Mouse (Mus musculus) limb, embryonic 13.5 days (tissue): ENCODE data around the gene Zfp423. TPM values are rescaled to one million over a fixed set of nuclear protein-coding genes. Genes with fewer than 3 reads are reported as not detected.

Experiments
- ATAC-seq: fragments of 200-750 bp; cut with Nextera tagmentation; 2 replicates; pipeline ENCODE4 v1.8.0; 2017; ENCODE audit warnings: low read depth, moderate number of reproducible peaks, moderate TSS enrichment; ENCODE audit not compliant: low FRiP score
- H3K27ac ChIP-seq: fragments of 300-500 bp; sonication (generic); 2 replicates; pipeline ENCODE4 v1.5.1; 2015; ENCODE audit warnings: inconsistent platforms, mild to moderate bottlenecking, moderate library complexity
- H3K27me3 ChIP-seq: fragments of 300-500 bp; sonication (generic); 2 replicates; pipeline ENCODE4 v1.6.1; 2015; ENCODE audit warnings: mild to moderate bottlenecking, inconsistent platforms
- H3K36me3 ChIP-seq: fragments of 300-500 bp; sonication (generic); 2 replicates; pipeline ENCODE4 v1.6.1; 2015; ENCODE audit warnings: inconsistent platforms, mild to moderate bottlenecking, moderate library complexity
- H3K4me1 ChIP-seq: fragments of 300-500 bp; sonication (generic); 2 replicates; pipeline ENCODE4 v1.6.1; 2015; ENCODE audit warnings: inconsistent platforms
- H3K4me2 ChIP-seq: fragments of 300-500 bp; sonication (generic); replicated peaks from 2 replicates; pipeline ENCODE4 v1.6.1; 2015; ENCODE audit warnings: inconsistent platforms, mild to moderate bottlenecking, moderate library complexity
- H3K4me3 ChIP-seq: fragments of 300-500 bp; sonication (generic); 2 replicates; pipeline ENCODE4 v1.5.1; 2015; ENCODE audit warnings: moderate library complexity, mild to moderate bottlenecking, inconsistent platforms
- H3K9ac ChIP-seq: fragments of 300-500 bp; sonication (generic); 2 replicates; pipeline ENCODE4 v1.6.1; 2015; ENCODE audit warnings: mild to moderate bottlenecking, inconsistent platforms
- H3K9me3 ChIP-seq: fragments of 300-500 bp; sonication (generic); 2 replicates; pipeline ENCODE4 v1.6.1; 2016; ENCODE audit warnings: inconsistent platforms
- WGBS: fragments of 180-500 bp; shearing (Covaris S2); methylation state at CpG from one replicate; pipeline ENCODE4 v1.1.7; 2015; 5-methylcytosine and 5-hydroxymethylcytosine counted together
- polyA plus RNA-seq: library from polyadenylated mRNA; unstranded; fragments of >200 nt; fragmentation: Nextera tagmentation; extraction: Ambion mirVana; gene quantifications from 2 replicates; pipeline ENCODE4 v1.2.1, GENCODE M21; 2015

Zfp423 gene
- polyA plus RNA-seq, 1 experiment from 2014 or later: 26.4 TPM

DNA sequence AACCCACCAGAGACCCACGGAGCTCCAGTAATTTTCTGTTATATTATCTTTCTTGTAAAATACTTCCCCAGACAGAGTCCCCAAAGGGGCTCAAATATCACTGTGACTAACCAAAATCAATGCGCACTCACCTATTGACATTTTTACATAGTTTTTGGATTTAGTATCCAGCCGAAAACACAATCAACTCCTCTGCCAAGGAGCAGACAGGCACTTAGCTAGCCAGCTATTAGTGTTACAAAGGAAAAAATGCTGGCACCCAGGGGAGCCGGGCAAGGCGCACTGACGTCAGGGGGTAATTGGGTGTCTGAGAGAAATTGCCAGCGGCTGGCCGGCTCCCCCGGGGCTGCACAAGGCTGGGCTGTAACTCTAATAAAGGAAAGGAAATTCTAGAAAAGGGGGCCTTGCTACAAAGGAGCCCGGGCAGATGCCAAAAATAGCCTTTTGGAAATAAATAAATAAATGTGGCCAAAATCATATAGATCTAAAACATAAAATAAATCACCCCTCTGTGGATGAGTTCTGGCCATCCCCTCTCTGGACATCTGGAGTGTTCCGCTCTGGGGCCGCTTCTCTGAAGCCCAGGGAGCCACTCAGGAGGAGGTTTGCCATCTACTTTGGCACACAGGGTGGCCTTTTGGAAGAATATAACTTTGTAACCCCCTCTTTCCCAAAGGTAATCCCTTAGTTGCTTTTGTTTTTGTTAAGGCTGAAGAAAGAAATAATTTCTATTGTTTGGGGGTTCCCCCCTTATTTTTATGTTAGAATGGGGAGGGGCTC, 125.4 kb downstream of the Zfp423 start:
- Histone ChIP-seq H3K4me3 (no peak overlapping the region), H3K4me1 (peaks cover 93% of the 10 kb centered on the region), H3K9ac (peak overlapping the region; percentile 50), H3K9me3 (no peaks in the 10 kb centered on the region), H3K27me3 (no peaks in the 10 kb centered on the region), H3K36me3 (no peaks in the 10 kb centered on the region), H3K4me2 (peak overlapping the region; percentile 36), H3K27ac (peak overlapping the region; percentile 93)
- no peak for ATAC-seq
- 16% methylated on average over 12 of the region's 12 CpGs for WGBS

DNA sequence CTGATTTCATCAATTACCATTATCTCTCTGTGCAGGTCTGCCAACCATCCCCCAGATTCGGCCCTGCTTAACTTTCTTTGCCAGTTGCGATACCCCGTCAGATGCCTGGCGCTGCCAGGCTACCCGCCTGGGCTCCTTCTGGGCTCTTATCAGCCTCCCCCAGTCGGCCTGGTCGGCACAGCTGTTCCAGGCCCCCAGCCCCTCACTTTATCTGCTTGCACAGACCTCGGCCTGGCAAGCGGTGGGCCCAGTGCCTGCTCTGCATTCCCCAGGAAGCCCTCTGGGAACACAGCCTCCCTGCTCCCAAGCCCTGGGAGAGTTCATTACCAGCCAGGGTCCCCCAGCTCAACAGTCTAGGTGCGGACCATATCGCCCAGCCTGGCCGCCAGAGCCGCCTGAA, 126.1 kb downstream of the Zfp423 start:
- Histone ChIP-seq H3K4me2 (peak overlapping the region; percentile 36), H3K27ac (peak overlapping the region; percentile 93), H3K36me3 (no peaks in the 10 kb centered on the region), H3K4me1 (peaks cover 86% of the 10 kb centered on the region), H3K4me3 (no peak overlapping the region), H3K27me3 (no peaks in the 10 kb centered on the region), H3K9ac (peak overlapping the region; percentile 50), H3K9me3 (no peaks in the 10 kb centered on the region)
- WGBS: 24% methylated on average over 13 of the region's 13 CpGs
- ATAC-seq: no peak

DNA sequence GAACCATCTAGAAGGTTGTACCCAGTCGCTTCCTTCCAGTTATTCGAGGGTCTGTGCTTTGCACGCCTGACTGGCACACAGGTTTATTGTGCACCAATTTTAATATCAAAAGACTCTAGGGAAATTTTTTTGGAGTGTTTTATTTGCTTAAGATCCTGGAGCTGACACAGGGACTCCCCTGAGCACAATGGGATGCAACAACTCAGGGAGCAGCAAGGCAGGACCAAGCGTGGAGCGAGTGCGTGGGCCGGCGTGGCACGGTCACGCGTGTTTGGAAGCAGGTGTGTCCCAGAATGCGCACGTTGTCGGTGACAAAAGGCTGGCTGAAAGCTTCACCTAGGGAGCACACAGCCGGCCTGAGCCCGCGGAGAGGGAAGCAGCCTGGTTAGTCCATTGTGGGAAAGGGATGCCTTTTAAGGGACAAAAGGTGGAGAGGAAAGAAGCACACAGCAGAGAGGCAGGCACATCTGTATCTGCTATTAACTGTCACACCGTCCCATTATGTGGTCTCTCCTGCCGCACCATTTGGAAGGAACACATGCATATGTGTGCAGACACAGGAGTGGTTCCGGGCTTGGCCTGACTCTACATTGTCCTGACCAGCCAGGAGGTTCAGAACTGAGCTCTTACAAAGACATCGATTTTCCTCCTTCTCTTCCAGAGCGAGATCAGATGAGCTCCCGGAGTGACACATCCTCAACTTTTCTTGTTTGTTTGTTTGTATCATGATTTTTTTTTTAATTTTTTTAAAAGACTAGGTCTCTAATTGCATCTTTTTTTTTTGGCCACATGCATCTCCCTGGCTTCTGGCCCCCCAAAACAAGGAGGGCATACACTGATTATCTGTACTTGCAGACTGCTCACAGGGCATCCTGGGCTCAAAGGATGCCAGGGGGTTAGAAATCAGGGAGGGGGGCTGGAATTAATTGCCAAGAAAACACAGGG, 126.7 kb downstream of the Zfp423 start:
- peak overlapping the region; percentile 36 for H3K4me2 ChIP-seq
- H3K9me3 ChIP-seq: no peaks in the 10 kb centered on the region
- no peaks in the 10 kb centered on the region for H3K27me3 ChIP-seq
- peaks cover 80% of the 10 kb centered on the region for H3K4me1 ChIP-seq
- WGBS: 28% methylated on average over 23 of the region's 23 CpGs
- no peak overlapping the region for H3K4me3 ChIP-seq
- H3K36me3 ChIP-seq: no peaks in the 10 kb centered on the region
- no peak for ATAC-seq
- H3K27ac ChIP-seq: peak overlapping the region; percentile 93
- H3K9ac ChIP-seq: peak overlapping the region; percentile 50

DNA sequence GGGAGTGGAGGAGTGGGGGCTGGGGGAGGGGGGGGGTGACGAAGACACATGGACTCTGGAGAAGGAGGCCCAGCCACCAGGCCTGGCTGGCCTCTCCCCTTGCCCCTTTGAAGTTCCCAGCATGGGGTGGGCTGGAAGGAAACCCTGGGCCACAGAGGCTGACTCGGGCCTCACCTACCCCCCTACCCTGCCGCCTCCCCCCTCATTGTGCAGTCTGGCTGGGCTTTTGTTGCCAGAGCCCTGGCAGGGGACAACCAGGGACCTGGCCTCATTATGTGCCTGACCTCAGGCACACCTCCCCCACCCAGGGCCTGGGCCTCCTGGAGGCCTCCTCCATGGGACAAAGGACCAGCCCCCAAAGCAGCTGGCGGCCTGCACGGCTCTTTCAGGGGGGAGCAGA, 127.8 kb downstream of the Zfp423 start:
- Histone ChIP-seq H3K36me3 (no peaks in the 10 kb centered on the region), H3K27me3 (no peaks in the 10 kb centered on the region), H3K4me1 (peaks cover 69% of the 10 kb centered on the region), H3K9me3 (no peaks in the 10 kb centered on the region), H3K4me2 (peak overlapping the region; percentile 28; the same call in 1 of the 2 replicates), H3K4me3 (no peak overlapping the region), H3K9ac (peak overlapping the region; percentile 56), H3K27ac (peak overlapping the region; percentile 93)
- WGBS: 1% methylated on average over 5 of the region's 5 CpGs
- peak; percentile 38 for ATAC-seq

DNA sequence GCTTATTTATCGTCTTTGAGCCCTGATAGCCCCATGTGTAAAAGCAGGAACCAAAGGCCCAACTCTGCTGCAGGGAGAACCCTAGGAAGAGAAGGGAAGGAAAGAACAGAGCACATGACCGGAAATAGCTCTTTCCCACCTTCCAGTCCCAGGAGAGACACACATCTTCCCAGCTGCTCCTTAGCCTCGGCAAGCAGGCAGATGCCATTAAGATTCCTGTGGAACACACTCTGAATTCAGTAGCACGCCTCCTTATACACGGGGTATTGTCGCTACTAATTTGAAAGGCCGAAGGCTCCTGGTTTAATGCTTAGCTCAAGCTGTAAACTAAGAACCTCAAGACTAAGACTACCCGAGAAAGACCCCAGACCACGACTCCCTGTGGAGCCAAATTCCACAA, 128.3 kb downstream of the Zfp423 start:
- H3K36me3 ChIP-seq: no peaks in the 10 kb centered on the region
- peak overlapping the region; percentile 28 for H3K4me2 ChIP-seq
- H3K27me3 ChIP-seq: no peaks in the 10 kb centered on the region
- peak overlapping the region; percentile 93 for H3K27ac ChIP-seq
- ATAC-seq: no peak
- 10% methylated on average over 9 of the region's 9 CpGs for WGBS
- H3K4me3 ChIP-seq: no peak overlapping the region
- H3K9me3 ChIP-seq: no peaks in the 10 kb centered on the region
- peak overlapping the region; percentile 56 for H3K9ac ChIP-seq
- peaks cover 68% of the 10 kb centered on the region for H3K4me1 ChIP-seq

DNA sequence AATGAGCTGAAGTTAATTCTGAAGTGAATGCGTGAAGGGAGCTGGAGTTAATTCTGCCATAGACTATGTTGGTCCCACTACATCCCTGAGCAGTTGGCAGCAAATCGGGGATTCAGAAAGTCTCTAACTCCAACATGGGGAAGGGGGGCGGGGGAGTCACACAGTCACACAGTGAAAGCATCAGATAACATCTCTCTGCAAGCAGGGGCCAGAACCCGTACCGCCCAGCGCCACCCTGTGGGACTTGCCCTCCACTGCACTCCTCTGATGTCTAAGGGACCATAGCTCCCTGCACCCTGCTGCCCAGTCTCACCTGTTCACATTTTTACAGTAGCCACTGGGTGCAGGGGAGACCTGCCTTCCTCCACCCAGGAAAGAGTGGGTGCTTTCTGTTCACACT, 129.2 kb downstream of the Zfp423 start:
- no peak for ATAC-seq
- H3K27ac ChIP-seq: 0 out of 2 replicates have a peak overlapping the region, but pooled peaks have one; percentile 93
- H3K9ac ChIP-seq: no peak overlapping the region
- no peak overlapping the region for H3K4me3 ChIP-seq
- H3K27me3 ChIP-seq: no peaks in the 10 kb centered on the region
- H3K4me2 ChIP-seq: no peak overlapping the region
- H3K9me3 ChIP-seq: no peaks in the 10 kb centered on the region
- no peaks in the 10 kb centered on the region for H3K36me3 ChIP-seq
- peaks cover 60% of the 10 kb centered on the region for H3K4me1 ChIP-seq
- WGBS: 7% methylated on average over 6 of the region's 6 CpGs

DNA sequence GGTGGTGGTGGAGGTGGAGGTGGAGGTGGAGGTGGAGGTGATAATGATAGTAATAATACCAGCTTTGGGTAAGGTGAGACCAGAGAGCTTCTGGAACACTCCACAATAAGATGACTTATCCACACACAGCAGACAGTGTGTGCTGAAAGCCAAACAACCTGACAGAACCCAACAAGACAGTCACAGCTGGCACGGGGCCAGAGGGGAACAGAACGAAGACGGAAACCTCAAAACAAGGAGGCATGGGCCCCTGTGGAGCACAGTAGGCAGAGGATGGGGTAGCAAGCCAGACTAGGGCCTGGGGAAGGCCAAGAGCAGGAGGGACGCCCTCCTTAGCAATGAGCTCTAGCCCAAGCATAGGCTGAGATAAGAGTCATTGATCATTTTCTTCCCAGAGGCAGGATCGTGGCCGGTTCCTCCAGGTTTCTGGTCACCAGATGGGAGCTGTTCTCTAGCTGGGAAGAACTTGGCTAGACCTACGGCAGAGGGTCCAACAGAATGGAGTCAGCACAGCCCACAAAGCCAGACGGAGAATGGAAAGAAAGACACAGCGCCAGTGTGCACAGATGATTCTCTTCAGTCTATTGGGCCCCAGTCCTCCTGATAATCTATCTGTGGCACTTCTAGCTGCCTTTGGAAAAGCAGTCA, 133.3 kb downstream of the Zfp423 start:
- Histone ChIP-seq H3K9me3 (no peaks in the 10 kb centered on the region), H3K4me3 (no peak overlapping the region), H3K36me3 (no peaks in the 10 kb centered on the region; the same call in 1 of the 2 replicates), H3K27ac (no peak overlapping the region; the same call in 1 of the 2 replicates), H3K27me3 (no peaks in the 10 kb centered on the region), H3K4me2 (no peak overlapping the region), H3K9ac (no peak overlapping the region), H3K4me1 (peaks cover 52% of the 10 kb centered on the region)
- no peak for ATAC-seq
- 75% methylated on average over 9 of the region's 9 CpGs for WGBS

DNA sequence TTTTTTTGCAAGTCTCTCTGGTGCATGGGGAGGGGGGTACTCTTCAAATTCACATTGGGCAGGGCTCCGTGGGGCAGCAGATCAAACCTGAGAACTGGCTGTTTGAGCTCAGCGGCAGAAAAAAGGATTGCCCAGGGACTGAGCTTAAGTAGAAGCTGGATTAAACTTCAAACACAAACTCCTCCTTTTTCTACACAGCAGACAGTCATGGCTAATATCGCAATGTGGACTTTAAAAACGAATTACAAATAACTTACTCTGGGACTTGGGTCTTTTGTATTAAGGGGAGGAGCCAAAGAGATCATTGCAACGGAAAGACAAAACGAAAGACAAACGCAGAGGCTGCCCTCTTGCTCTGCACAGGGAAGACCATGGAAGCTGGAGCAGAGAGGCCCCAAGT, 136.2 kb downstream of the Zfp423 start:
- 13% methylated on average over 7 of the region's 7 CpGs for WGBS
- peak overlapping the region; percentile 51 for H3K4me2 ChIP-seq
- H3K36me3 ChIP-seq: no peaks in the 10 kb centered on the region; the same call in 1 of the 2 replicates
- H3K4me1 ChIP-seq: peaks cover 45% of the 10 kb centered on the region
- no peaks in the 10 kb centered on the region for H3K9me3 ChIP-seq
- peak overlapping the region; percentile 85 for H3K27ac ChIP-seq
- peak overlapping the region; percentile 51 for H3K9ac ChIP-seq
- no peak for ATAC-seq
- no peak overlapping the region for H3K4me3 ChIP-seq
- H3K27me3 ChIP-seq: no peaks in the 10 kb centered on the region

DNA sequence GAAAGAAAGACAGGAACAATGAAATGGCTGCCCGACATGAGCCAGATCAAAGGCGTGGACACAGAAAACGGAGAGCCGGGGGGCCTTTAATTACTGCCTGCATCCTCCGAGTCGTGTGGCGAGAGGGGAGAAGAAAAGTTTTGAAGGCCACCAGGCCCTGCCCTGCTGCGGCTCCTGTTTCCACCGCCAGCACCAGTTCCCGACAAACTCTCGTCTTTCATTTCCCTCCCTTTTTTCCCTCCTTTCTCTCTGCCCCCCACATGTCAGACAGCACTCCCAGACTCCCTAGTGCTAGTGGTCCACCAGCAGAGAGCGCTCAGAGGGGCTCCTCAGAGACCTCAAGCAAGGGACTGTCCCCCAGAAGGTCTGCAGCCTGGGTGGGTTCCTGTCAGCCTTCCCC, 136.7 kb downstream of the Zfp423 start:
- Histone ChIP-seq H3K27me3 (no peaks in the 10 kb centered on the region), H3K4me2 (peak overlapping the region; percentile 51), H3K9me3 (no peaks in the 10 kb centered on the region), H3K4me3 (no peak overlapping the region; the same call in 1 of the 2 replicates), H3K9ac (peak overlapping the region; percentile 51), H3K4me1 (peaks cover 46% of the 10 kb centered on the region), H3K27ac (peak overlapping the region; percentile 85), H3K36me3 (no peaks in the 10 kb centered on the region; the same call in 1 of the 2 replicates)
- WGBS: 2% methylated on average over 12 of the region's 12 CpGs
- ATAC-seq: 0 out of 2 replicates have a peak, but pooled peaks have one; percentile 7

DNA sequence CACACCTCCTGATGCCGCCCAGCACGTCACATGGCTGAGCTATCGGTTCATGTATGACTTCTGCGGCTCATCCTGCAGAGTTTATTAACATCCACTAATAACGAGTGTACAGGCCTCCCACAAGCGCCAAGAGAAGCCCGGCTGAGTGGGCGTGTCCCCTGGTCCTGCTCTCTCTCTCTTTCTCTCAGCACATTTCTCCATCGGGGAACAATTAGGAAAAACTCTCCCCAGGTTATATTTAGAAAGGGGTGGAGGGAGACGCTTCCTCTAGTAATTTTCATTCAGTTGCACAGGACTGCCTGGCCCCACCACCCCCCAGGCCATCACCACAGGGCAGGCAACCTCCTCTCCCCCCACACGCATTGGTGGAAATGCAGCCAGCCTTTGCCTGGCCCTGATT, 137.2 kb downstream of the Zfp423 start:
- 16% methylated on average over 11 of the region's 11 CpGs for WGBS
- H3K9ac ChIP-seq: peak overlapping the region; percentile 51; the same call in 1 of the 2 replicates

DNA sequence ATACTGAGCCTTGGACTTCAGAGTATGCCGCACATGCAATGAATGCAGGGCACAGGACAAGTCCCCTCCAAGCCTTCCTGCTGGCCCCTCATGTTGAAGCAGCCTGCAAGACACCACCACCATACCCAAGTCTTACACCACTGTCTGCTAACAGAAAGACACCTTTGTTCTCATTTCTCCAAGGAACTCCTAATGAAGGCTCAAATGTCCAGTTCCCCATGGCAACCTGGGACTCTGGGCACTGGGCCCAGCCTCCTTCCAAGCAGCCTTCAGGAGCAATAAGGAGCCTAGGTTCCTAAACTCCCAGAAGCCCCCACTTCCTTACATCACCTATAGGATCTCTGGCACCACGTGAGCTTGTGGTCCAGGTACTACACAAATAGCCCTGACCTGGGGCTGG, 137.7 kb downstream of the Zfp423 start:
- Histone ChIP-seq H3K36me3 (no peaks in the 10 kb centered on the region; the same call in 1 of the 2 replicates), H3K27ac (peak overlapping the region; percentile 85; the same call in 1 of the 2 replicates), H3K9ac (no peak overlapping the region), H3K4me1 (peaks cover 48% of the 10 kb centered on the region), H3K9me3 (no peaks in the 10 kb centered on the region), H3K4me3 (no peak overlapping the region), H3K27me3 (no peaks in the 10 kb centered on the region), H3K4me2 (peak overlapping the region; percentile 51)
- WGBS: 53% methylated on average over 2 of the region's 2 CpGs
- peak; percentile 59 for ATAC-seq

More for the DNA sequence above, 137.2 kb downstream of the Zfp423 start:
- ATAC-seq: peak; percentile 29; the same call in 1 of the 2 replicates
- H3K4me3 ChIP-seq: no peak overlapping the region
- H3K27me3 ChIP-seq: no peaks in the 10 kb centered on the region
- H3K9me3 ChIP-seq: no peaks in the 10 kb centered on the region
- peaks cover 46% of the 10 kb centered on the region for H3K4me1 ChIP-seq
- H3K36me3 ChIP-seq: no peaks in the 10 kb centered on the region; the same call in 1 of the 2 replicates
- H3K27ac ChIP-seq: peak overlapping the region; percentile 85
- H3K4me2 ChIP-seq: peak overlapping the region; percentile 51
